ENCODE assay signal across 7 mouse cellular contexts in genomic region chr11:118957070-118957471, GRCm38 (mm10). TPM values are rescaled to one million over a fixed set of nuclear protein-coding genes. Genes with fewer than 3 reads are reported as not detected.
DNase-seq lines count a peak whose midpoint lies in the region; ATAC-seq and TF ChIP-seq lines count a peak whose summit lies in the region.

No protein-coding gene starts in this region.

- 0 out of 2 replicates have a peak overlapping the region, but pooled peaks have one; percentile 4 for H3K9ac ChIP-seq in limb, embryonic 14.5 days (ENCODE audit: low read depth, low read length, severe bottlenecking)
- no peak overlapping the region for H3K9ac ChIP-seq in stomach, postnatal 0 days (ENCODE audit: low read length)

- peaks cover 11% of the 10 kb centered on the region for H3K4me1 ChIP-seq in limb, embryonic 14.5 days (ENCODE audit: control insufficient read depth, insufficient read depth, low read length)
- no peaks in the 10 kb centered on the region for H3K4me1 ChIP-seq in stomach, postnatal 0 days (replicated peaks; ENCODE audit: control insufficient read depth, insufficient read depth)

- TF ChIP-seq EP300 in stomach, postnatal 0 days (optimal IDR thresholded peaks at IDR 0.05) = no peak

- H3K4me2 ChIP-seq in limb, embryonic 14.5 days (replicated peaks; ENCODE audit: low read depth, low read length, severe bottlenecking) = no peak overlapping the region
- H3K4me2 ChIP-seq in stomach, postnatal 0 days (replicated peaks; ENCODE audit: low read depth) = no peak overlapping the region

- H3K9me3 ChIP-seq in limb, embryonic 14.5 days (ENCODE audit: control insufficient read depth, low read length) = no peaks in the 10 kb centered on the region
- H3K9me3 ChIP-seq in stomach, postnatal 0 days (ENCODE audit: control insufficient read depth, low read length) = no peaks in the 10 kb centered on the region

- peak; percentile 67 for DNase-seq in testis, postnatal 10 days (ENCODE audit: low spot score)
- DNase-seq in testis, postnatal 14 days (ENCODE audit: low spot score) = no peak
- DNase-seq in frontal cortex, adult 2 months (ENCODE audit: extremely low spot score in 1 of 2, low spot score in 1 of 2) = peak; percentile 20 to 79
- peak; percentile 58 to 62 for DNase-seq in heart, postnatal 36 days
- DNase-seq in limb, embryonic 14.5 days (ENCODE audit: low spot score) = peak; percentile 40
- DNase-seq in stomach, postnatal 0 days (ENCODE audit: low spot score) = peak; percentile 26
- DNase-seq in urinary bladder, adult 18-20 months (ENCODE audit: low spot score in 2 of 2) = no peak

- no peak for TF ChIP-seq CTCF in stomach, postnatal 0 days (IDR thresholded peaks at IDR 0.05; ENCODE audit: low read depth)

- no peak for ATAC-seq in limb, embryonic 14.5 days (ENCODE audit: low FRiP score, low read depth)
- no peak for ATAC-seq in stomach, postnatal 0 days (ENCODE audit: low FRiP score, low TSS enrichment)

- no peak for TF ChIP-seq POLR2A in limb, embryonic 14.5 days (IDR thresholded peaks at IDR 0.05; ENCODE audit: borderline replicate concordance, extremely low read depth, insufficient read depth, insufficient read length)

- no peaks in the 10 kb centered on the region for H3K27me3 ChIP-seq in limb, embryonic 14.5 days (ENCODE audit: control insufficient read depth, insufficient read depth, low read length)
- H3K27me3 ChIP-seq in stomach, postnatal 0 days (ENCODE audit: control insufficient read depth, insufficient read depth, low read length) = no peaks in the 10 kb centered on the region

- no peak overlapping the region for H3K4me3 ChIP-seq in limb, embryonic 14.5 days (replicated peaks; ENCODE audit: low read length)
- H3K4me3 ChIP-seq in stomach, postnatal 0 days (ENCODE audit: low read depth, low read length) = no peak overlapping the region

- WGBS in limb, embryonic 14.5 days = 48% methylated on average over 14 of the region's 14 CpGs
- WGBS in stomach, postnatal 0 days = 39% methylated on average over 14 of the region's 14 CpGs

- H3K36me3 ChIP-seq in limb, embryonic 14.5 days (ENCODE audit: control insufficient read depth, insufficient read depth, low read length) = no peaks in the 10 kb centered on the region
- no peaks in the 10 kb centered on the region for H3K36me3 ChIP-seq in stomach, postnatal 0 days (ENCODE audit: control insufficient read depth, insufficient read depth, low read length)

- intact Hi-C loops in heart, postnatal 36 days (cut with DNase I) = no loop called here

- no peak overlapping the region for H3K27ac ChIP-seq in limb, embryonic 14.5 days (replicated peaks; ENCODE audit: low read depth, low read length)
- H3K27ac ChIP-seq in stomach, postnatal 0 days (replicated peaks) = no peak overlapping the region

RNA-seq across cellular contexts. Expression of gene Enpp7, which starts 30.9 kb away (rescaled TPM):
- polyA plus RNA-seq in frontal cortex, adult 2 months (2012; rRNA removed) = 0.08 and 0.10 TPM in 2 replicates
- not detected for total RNA-seq in heart, postnatal 36 days (2021)
- polyA plus RNA-seq in limb, embryonic 14.5 days (2012; rRNA removed) = 0.05 and 0.08 TPM in 2 replicates
- polyA plus RNA-seq in limb, embryonic 14.5 days (2014; fragmentation: Nextera tagmentation; extraction: Ambion mirVana) = not detected in 2 replicates
- polyA plus RNA-seq in stomach, postnatal 0 days (2015; fragmentation: Nextera tagmentation; extraction: Ambion mirVana) = not detected in 2 replicates

RNA-seq across cellular contexts. Expression of gene Rbfox3, which starts 45.7 kb away (rescaled TPM):
- 108 and 125 TPM in 2 replicates for polyA plus RNA-seq in frontal cortex, adult 2 months (2012; rRNA removed)
- under 1 TPM; 0.11 to 0.14 TPM for total RNA-seq in heart, postnatal 36 days (2021)
- polyA plus RNA-seq in limb, embryonic 14.5 days (2012; rRNA removed) = 0.26 and 0.43 TPM in 2 replicates
- 0.26 and 0.44 TPM in 2 replicates for polyA plus RNA-seq in limb, embryonic 14.5 days (2014; fragmentation: Nextera tagmentation; extraction: Ambion mirVana)
- polyA plus RNA-seq in stomach, postnatal 0 days (2015; fragmentation: Nextera tagmentation; extraction: Ambion mirVana) = 0.76 and 0.85 TPM in 2 replicates

Comparison
In these comparisons a context has a peak if more than half of its experiments do, and no peak if none do; other contexts are left out.
1. DNase-seq: peak in testis, postnatal 10 days (single experiment), frontal cortex, adult 2 months (2 of 2), heart, postnatal 36 days (2 of 2), limb, embryonic 14.5 days (single experiment) and stomach, postnatal 0 days (single experiment); none in testis, postnatal 14 days (single experiment) and urinary bladder, adult 18-20 months (0 of 2).
2. RNA of gene Rbfox3, which starts 45.7 kb away (polyA plus RNA-seq): 108 to 125 TPM in frontal cortex, adult 2 months; 0.76 to 0.85 TPM in stomach, postnatal 0 days and 0.26 to 0.44 TPM in limb, embryonic 14.5 days; every median in the first group is over 10 times any median in the second.